Mouse (Mus musculus) lung, postnatal 0 days (tissue): ENCODE results near the gene Abca7.

Experiments used
- CTCF ChIP-seq: IDR thresholded peaks from 2 replicates; pipeline ENCODE4 v1.5.1; 2016; ENCODE audit warnings: antibody characterized with exemption, mild to moderate bottlenecking
- EP300 ChIP-seq: IDR thresholded peaks from 2 replicates; pipeline ENCODE4 v1.6.1; 2016; ENCODE audit warnings: antibody characterized with exemption, mild to moderate bottlenecking, control low read depth

- TF ChIP-seq EP300: no peak
- TF ChIP-seq CTCF: no peak
Observed at GRCm38 (mm10) chr10:80016931-80017330, 20.6 kb downstream of the Abca7 start.
